Mouse (Mus musculus) G1E (cell line): ENCODE data around the gene Clcf1. TPM values are rescaled to one million over a fixed set of nuclear protein-coding genes. Genes with fewer than 3 reads are reported as not detected.

Experiments
- ATAC-seq: 2 replicates; pipeline ENCODE4 v1.8.0; 2016; ENCODE audit warnings: mild to moderate bottlenecking; ENCODE audit not compliant: insufficient number of reproducible peaks, poor library complexity, low FRiP score, severe bottlenecking; ENCODE audit errors: extremely low read depth
- DNase-seq: peaks from one replicate; pipeline ENCODE4 v3.0.0; 2012; ENCODE audit warnings: low spot score
- H3K27me3 ChIP-seq: 2 replicates; pipeline ENCODE4 v1.6.1; 2012; ENCODE audit warnings: mild to moderate bottlenecking, low read length, inconsistent platforms; ENCODE audit not compliant: insufficient read depth
- H3K36me3 ChIP-seq: replicated peaks from 2 replicates; pipeline ENCODE3; 2012; ENCODE audit warnings: mild to moderate bottlenecking, inconsistent platforms
- H3K4me1 ChIP-seq: 2 replicates; pipeline ENCODE4 v1.6.1; 2012; ENCODE audit warnings: low read depth, low read length, inconsistent platforms, mixed read lengths; ENCODE audit not compliant: insufficient read depth
- H3K4me3 ChIP-seq: 2 replicates; pipeline ENCODE4 v1.5.1; 2012; ENCODE audit warnings: low read depth, mild to moderate bottlenecking, inconsistent platforms, low read length, moderate library complexity, mixed read lengths
- H3K9me3 ChIP-seq: replicated peaks from 2 replicates; pipeline ENCODE4 v1.6.1; 2012; ENCODE audit warnings: inconsistent platforms
- CTCF ChIP-seq: IDR thresholded peaks from 2 replicates; pipeline ENCODE4 v1.5.1; 2012; ENCODE audit warnings: low read depth, low read length, inconsistent platforms, mixed read lengths
- GATA1 ChIP-seq: IDR thresholded peaks from 2 replicates; pipeline ENCODE4 v1.6.1; 2012; ENCODE audit warnings: borderline replicate concordance, low read length, inconsistent platforms, mixed read lengths
- GATA2 ChIP-seq: IDR thresholded peaks from 2 replicates; pipeline ENCODE4 v1.6.1; 2012; ENCODE audit warnings: low read depth, low read length, inconsistent platforms, borderline replicate concordance
- POLR2AphosphoS5 ChIP-seq: IDR thresholded peaks from 2 replicates; pipeline ENCODE4 v1.6.1; 2012; ENCODE audit warnings: low read depth, low read length, inconsistent platforms; ENCODE audit not compliant: insufficient replicate concordance
- TAL1 ChIP-seq: conservative IDR thresholded peaks from 2 replicates; pipeline ENCODE4 v1.6.1; 2012; ENCODE audit warnings: low read depth, low read length, inconsistent platforms, mixed read lengths
- polyA plus RNA-seq: library from polyadenylated mRNA; stranded (reverse); fragments of >175 nt; gene quantifications from 2 replicates; pipeline ENCODE4 v1.2.3, GENCODE M21; 2012
- total RNA-seq, 2 experiments: library from RNA; stranded (forward) in 1 of 2; stranded (reverse) in 1 of 2; fragments of 200-1000 nt in 1 of 2; fragments of >200 nt in 1 of 2; fragmentation: Nextera tagmentation in 1 of 2; gene quantifications; 2 replicates each; pipeline ENCODE4 v1.2.3; 2014 to 2017

Clcf1 gene
- total and polyA plus RNA-seq, 3 experiments: 0.27 TPM; not detected in 2

DNA sequence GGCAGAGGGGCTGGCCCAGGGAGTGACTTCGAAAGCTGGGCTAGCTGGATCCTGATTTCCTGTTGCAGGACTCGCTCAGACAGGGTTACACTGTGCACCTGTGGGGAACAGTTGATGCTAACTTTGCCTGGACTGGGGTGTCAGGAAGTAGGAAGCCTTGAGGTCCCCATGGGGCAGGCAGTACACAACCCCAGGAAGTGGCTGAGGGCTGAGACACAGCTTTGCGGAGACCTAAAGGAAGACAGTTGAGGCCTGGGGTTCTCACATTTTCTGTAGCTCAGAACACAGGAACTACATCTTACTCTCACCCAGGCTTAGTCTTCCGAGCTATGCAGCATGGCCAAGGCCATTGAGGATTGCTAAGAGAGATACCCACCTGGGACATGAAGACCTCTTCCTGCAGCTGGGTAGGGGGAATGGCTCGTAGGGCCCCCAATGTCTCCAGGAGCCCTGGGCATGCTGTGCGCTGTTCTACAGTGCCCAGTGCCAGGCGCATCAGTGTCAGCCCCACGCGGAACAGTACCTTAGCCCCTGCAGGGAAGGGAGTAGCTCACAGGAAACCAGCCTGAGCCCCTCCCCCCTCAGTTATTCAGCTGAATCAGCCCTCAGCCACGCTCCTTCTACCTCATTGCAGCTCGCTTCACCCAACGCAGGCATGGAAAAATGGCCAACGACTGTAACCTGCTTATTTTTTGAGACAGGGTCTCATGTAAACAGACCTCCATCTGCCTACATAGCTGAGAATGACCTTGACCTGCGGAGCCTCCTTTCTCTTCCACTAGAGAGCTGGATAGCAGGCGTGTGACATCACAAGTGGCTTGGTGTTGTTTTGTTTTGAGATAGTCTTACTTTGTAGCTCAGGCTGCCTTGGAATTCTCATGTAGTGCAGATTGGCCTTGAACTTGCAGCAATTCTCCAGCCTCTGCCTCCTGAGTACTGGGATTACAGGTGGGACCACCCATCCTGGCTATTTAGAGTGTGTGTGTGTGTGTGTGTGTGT, 28.8 kb upstream of the Clcf1 start:
- peaks cover 43% of the 10 kb centered on the region for H3K4me1 ChIP-seq
- ATAC-seq: no peak
- no peaks in the 10 kb centered on the region for H3K9me3 ChIP-seq
- peaks cover 81% of the 10 kb centered on the region for H3K36me3 ChIP-seq
- TF ChIP-seq GATA2 (no peak), CTCF (no peak), TAL1 (no peak), POLR2AphosphoS5 (no peak), GATA1 (no peak)
- DNase-seq: no peak
- peaks cover 4% of the 10 kb centered on the region for H3K27me3 ChIP-seq
- no peak overlapping the region for H3K4me3 ChIP-seq

DNA sequence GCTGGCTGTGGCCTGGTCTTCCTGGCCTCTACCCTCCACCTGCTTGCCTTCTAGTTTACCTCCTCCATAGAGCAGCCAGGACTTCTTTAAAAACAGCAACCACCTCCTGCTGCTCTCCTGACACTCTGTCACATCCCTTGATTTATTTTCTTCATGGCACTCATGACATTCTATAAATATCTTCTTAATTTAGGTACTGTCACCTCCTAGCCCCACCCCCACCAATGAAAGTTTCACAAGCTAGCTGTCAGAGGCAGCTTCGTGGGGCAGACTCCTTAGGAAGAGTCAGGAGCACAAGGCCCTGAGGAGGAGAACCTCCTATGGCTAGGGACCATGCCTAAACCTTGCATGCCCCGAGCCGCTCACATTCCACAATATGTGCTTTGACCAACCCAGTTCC, 26.7 kb upstream of the Clcf1 start:
- H3K36me3 ChIP-seq: peaks cover 72% of the 10 kb centered on the region
- peaks cover 52% of the 10 kb centered on the region for H3K4me1 ChIP-seq
- no peak overlapping the region for H3K4me3 ChIP-seq
- ATAC-seq (no peak), DNase-seq (no peak)
- no peaks in the 10 kb centered on the region for H3K9me3 ChIP-seq
- no peaks in the 10 kb centered on the region; the same call in 1 of the 2 replicates for H3K27me3 ChIP-seq
- TF ChIP-seq CTCF: no peak
- no peak for TF ChIP-seq TAL1
- no peak for TF ChIP-seq POLR2AphosphoS5
- TF ChIP-seq GATA1: no peak
- TF ChIP-seq GATA2: no peak

DNA sequence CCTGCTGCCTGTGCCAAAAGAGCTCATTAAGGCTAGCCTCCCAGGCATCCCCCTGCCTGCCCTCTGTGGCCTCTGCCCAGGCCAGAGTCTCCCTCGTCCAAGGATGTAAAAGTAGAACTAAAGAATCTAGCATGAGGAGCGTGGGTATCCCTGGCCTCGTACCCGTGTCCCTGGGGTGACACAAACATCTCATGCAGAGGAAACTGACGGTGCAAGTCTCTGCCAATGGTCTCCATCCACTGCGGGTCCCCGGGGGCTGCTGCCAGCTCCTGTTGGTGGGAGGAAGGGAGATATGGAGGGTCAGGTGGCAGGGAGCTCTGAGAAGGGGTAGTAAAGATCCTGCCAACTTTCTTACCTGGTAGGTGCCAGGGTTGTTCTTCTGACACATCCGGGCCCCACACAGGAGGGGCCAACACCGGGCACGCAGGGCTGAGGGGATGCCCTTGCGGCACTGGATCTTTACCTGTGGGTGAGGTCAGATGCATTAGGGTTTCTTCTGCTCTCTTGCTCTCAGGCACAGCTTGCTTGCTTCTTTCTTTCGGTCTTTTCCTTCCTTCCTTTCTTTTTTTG, 24.9 kb upstream of the Clcf1 start:
- ATAC-seq (no peak), DNase-seq (no peak)
- TF ChIP-seq GATA1 (no peak), GATA2 (no peak), TAL1 (no peak), CTCF (no peak), POLR2AphosphoS5 (no peak)
- no peak overlapping the region for H3K4me3 ChIP-seq
- no peaks in the 10 kb centered on the region for H3K9me3 ChIP-seq
- peaks cover 70% of the 10 kb centered on the region for H3K36me3 ChIP-seq
- peaks cover 65% of the 10 kb centered on the region for H3K4me1 ChIP-seq
- no peaks in the 10 kb centered on the region; the same call in 1 of the 2 replicates for H3K27me3 ChIP-seq

DNA sequence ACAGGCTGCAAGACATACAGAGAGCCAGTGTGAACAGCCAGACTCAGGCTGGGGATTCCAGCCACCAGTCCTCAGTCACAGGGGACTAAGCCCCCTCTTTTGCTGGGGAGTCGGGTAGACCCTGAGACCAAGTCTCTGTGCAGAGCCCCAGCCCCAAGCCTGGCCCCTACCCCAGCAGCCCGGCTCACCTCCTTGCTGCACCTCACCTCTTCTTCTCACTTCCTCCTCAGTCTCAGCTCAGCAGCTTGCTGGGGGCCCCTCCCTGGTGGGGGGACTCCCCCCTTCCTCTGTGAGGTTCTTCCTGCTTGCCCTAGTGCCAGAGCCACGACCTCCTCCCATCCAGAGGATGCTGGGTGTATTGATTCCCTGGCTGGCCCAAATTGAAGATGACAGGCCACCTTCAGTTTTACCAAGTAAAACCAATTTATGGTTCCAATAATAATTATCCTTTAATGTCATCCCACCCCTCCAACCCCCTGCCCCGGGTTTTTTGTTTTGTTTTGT, 23.2 kb upstream of the Clcf1 start, which contains the start of gene Tbc1d10c:
Tbc1d10c (minus strand) TSS at position 454 of the 504 bp plus-strand sequence.
- peak within 1 kb of the TSS; percentile 78 for H3K4me3 ChIP-seq
- H3K36me3 ChIP-seq: peaks cover 70% of the 10 kb centered on the region
- DNase-seq: peak; percentile 84
- H3K9me3 ChIP-seq: no peaks in the 10 kb centered on the region
- H3K4me1 ChIP-seq: peaks cover 67% of the 10 kb centered on the region
- no peak for TF ChIP-seq CTCF
- ATAC-seq: peak; percentile 54
- H3K27me3 ChIP-seq: no peaks in the 10 kb centered on the region; the same call in 1 of the 2 replicates

DNA sequence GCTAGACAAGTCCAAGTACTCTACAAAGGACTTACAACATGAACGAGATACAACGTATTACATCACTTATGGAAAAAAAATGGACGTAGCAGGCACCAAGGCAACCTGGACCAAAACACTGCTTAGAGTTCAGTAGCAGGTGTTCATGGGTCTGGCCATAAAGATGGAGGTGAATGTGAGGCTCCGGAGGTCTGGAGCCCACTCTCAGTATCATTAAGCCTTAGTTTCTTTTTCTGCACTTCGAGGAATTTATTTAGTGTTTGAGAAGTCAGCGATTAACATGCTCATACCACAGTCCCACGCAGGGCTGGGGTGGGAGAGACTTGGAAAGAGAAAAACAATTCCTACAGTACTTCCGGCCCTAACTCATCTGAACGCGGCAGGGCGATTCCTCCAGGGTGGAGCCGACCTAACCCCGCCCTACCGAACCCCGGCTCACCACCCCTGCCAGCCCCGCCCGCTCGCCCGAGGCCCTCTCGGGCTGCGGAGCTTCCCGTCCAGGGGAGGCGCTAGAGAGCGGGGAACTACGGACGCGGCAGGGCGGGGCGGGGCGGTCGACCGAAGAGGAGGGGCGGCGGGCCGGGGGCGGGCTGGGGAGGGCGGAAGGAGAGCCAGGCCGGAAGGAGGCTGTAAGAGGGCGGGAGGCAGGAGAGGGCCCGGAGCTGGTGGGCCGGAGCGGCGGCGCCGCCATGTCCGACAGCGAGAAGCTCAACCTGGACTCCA, 22.3 kb upstream of the Clcf1 start, which contains the start of gene Ppp1ca:
Ppp1ca (plus strand) TSS at position 538 of the 723 bp plus-strand sequence.
- Histone ChIP-seq H3K4me3 (peak within 1 kb of the TSS; percentile 78), H3K4me1 (peaks cover 71% of the 10 kb centered on the region), H3K27me3 (no peaks in the 10 kb centered on the region; the same call in 1 of the 2 replicates), H3K36me3 (peaks cover 70% of the 10 kb centered on the region), H3K9me3 (no peaks in the 10 kb centered on the region)
- no peak for TF ChIP-seq GATA1
- no peak for TF ChIP-seq CTCF
- no peak for TF ChIP-seq POLR2AphosphoS5
- TF ChIP-seq TAL1: no peak
- TF ChIP-seq GATA2: no peak
- DNase-seq (peak; percentile 96), ATAC-seq (peak; percentile 82)
